Mouse (Mus musculus): ENCODE data around the gene Prpf8.

The Prpf8 gene

GRCm38 (mm10) chr11:75459141-75459711 is 27.4 kb upstream of the Prpf8 start:
- DNase-seq (ENCODE audit: low spot score in 2 of 2), result peak; percentile 63 to 74

GRCm38 (mm10) chr11:75459751-75460102 is 26.9 kb upstream of the Prpf8 start:
- no peak for DNase-seq (ENCODE audit: low spot score in 2 of 2)

GRCm38 (mm10) chr11:75460103-75460843 is 26.3 kb upstream of the Prpf8 start:
- DNase-seq (ENCODE audit: low spot score in 2 of 2), result peak; percentile 95

GRCm38 (mm10) chr11:75460844-75461742 is 25.5 kb upstream of the Prpf8 start, which contains the start of gene Tlcd2:
Gene Tlcd2 (plus strand): TSS chr11:75461715.
- DNase-seq (ENCODE audit: low spot score in 2 of 2), result peak; percentile 100

GRCm38 (mm10) chr11:75461743-75462252 is 24.8 kb upstream of the Prpf8 start:
- no peak for DNase-seq (ENCODE audit: low spot score in 2 of 2)

- DNase-seq (ENCODE audit: low spot score in 2 of 2), result peak; percentile 93 to 94
These were observed 24.3 kb upstream of the Prpf8 start for GRCm38 (mm10) chr11:75462253-75462783.

GRCm38 (mm10) chr11:75462865-75463336 is 23.7 kb upstream of the Prpf8 start:
- DNase-seq (ENCODE audit: low spot score in 2 of 2), result peak; percentile 91 to 95

- no peak for DNase-seq (ENCODE audit: low spot score in 2 of 2)
These were observed 23.0 kb upstream of the Prpf8 start for GRCm38 (mm10) chr11:75463624-75464023.

GRCm38 (mm10) chr11:75464417-75464816 is 22.2 kb upstream of the Prpf8 start:
- no peak for DNase-seq (ENCODE audit: low spot score in 2 of 2)

GRCm38 (mm10) chr11:75465051-75465450 is 21.6 kb upstream of the Prpf8 start:
- DNase-seq (ENCODE audit: low spot score in 2 of 2), result no peak

- DNase-seq (ENCODE audit: low spot score in 2 of 2), result no peak
These were observed 19.7 kb upstream of the Prpf8 start for GRCm38 (mm10) chr11:75466731-75467505.

GRCm38 (mm10) chr11:75467512-75468215 is 19.0 kb upstream of the Prpf8 start:
- DNase-seq (ENCODE audit: low spot score in 2 of 2), result peak; percentile 83

GRCm38 (mm10) chr11:75468410-75468809 is 18.2 kb upstream of the Prpf8 start:
- DNase-seq (ENCODE audit: low spot score in 2 of 2), result no peak

- no peak for DNase-seq (ENCODE audit: low spot score in 2 of 2)
These were observed 17.4 kb upstream of the Prpf8 start for GRCm38 (mm10) chr11:75469261-75469660.

- no peak for DNase-seq (ENCODE audit: low spot score in 2 of 2)
These were observed 15.9 kb upstream of the Prpf8 start for GRCm38 (mm10) chr11:75470675-75471074.

- no peak for DNase-seq (ENCODE audit: low spot score in 2 of 2)
These were observed 14.0 kb upstream of the Prpf8 start for GRCm38 (mm10) chr11:75472469-75473081.

GRCm38 (mm10) chr11:75473376-75473775 is 13.2 kb upstream of the Prpf8 start:
- DNase-seq (ENCODE audit: low spot score in 2 of 2), result no peak

- no peak for DNase-seq (ENCODE audit: low spot score in 2 of 2)
These were observed 424 bp upstream of the Prpf8 start for GRCm38 (mm10) chr11:75486192-75486591.

GRCm38 (mm10) chr11:75487496-75487895 is 880 bp downstream of the Prpf8 start:
- no peak for DNase-seq (ENCODE audit: low spot score in 2 of 2)
